In genomic region chr17:27945546-27946216, GRCm38 (mm10) we compare ENCODE assay signal across 8 mouse cellular contexts. TPM values are rescaled to one million over a fixed set of nuclear protein-coding genes. Genes with fewer than 3 reads are reported as not detected.
DNase-seq lines count a peak whose midpoint lies in the region; ATAC-seq lines count a peak whose summit lies in the region.

No protein-coding gene starts in this region.

- H3K27me3 ChIP-seq in neural tube, embryonic 12.5 days (replicated peaks), result no peaks in the 10 kb centered on the region
- H3K27me3 ChIP-seq in hindbrain, embryonic 15.5 days, result no peaks in the 10 kb centered on the region
- no peaks in the 10 kb centered on the region for H3K27me3 ChIP-seq in limb, embryonic 15.5 days
- no peaks in the 10 kb centered on the region for H3K27me3 ChIP-seq in stomach, embryonic 14.5 days (ENCODE audit: control insufficient read depth, insufficient read depth, low read length)

- H3K9me3 ChIP-seq in neural tube, embryonic 12.5 days, result no peaks in the 10 kb centered on the region
- no peaks in the 10 kb centered on the region for H3K9me3 ChIP-seq in hindbrain, embryonic 15.5 days
- H3K9me3 ChIP-seq in limb, embryonic 15.5 days, result no peaks in the 10 kb centered on the region
- H3K9me3 ChIP-seq in stomach, embryonic 14.5 days (ENCODE audit: control insufficient read depth, low read depth, low read length), result no peaks in the 10 kb centered on the region

- DNase-seq in neural tube, embryonic 10.5 days (ENCODE audit: extremely low spot score, low spot score), result no peak
- peak; percentile 97 to 98 for DNase-seq in cerebellum, postnatal 10 days
- DNase-seq in thymus, postnatal 10 days (ENCODE audit: low spot score in 2 of 2), result no peak
- DNase-seq in retina, postnatal 1 day, result no peak

- H3K27ac ChIP-seq in neural tube, embryonic 12.5 days, result peak overlapping the region; percentile 20; the same call in 1 of the 2 replicates
- peak overlapping the region; percentile 61 for H3K27ac ChIP-seq in hindbrain, embryonic 15.5 days (replicated peaks)
- peak overlapping the region; percentile 90 for H3K27ac ChIP-seq in limb, embryonic 15.5 days
- peak overlapping the region; percentile 79; the same call in 1 of the 2 replicates for H3K27ac ChIP-seq in stomach, embryonic 14.5 days (ENCODE audit: low read length)

- 53% methylated on average over 6 of the region's 6 CpGs for WGBS in neural tube, embryonic 12.5 days
- WGBS in hindbrain, embryonic 15.5 days, result 45% methylated on average over 6 of the region's 6 CpGs
- WGBS in limb, embryonic 15.5 days, result 27% methylated on average over 6 of the region's 6 CpGs
- 49% methylated on average over 6 of the region's 6 CpGs for WGBS in stomach, embryonic 14.5 days

- H3K4me1 ChIP-seq in neural tube, embryonic 12.5 days, result peaks cover 21% of the 10 kb centered on the region; the same call in 1 of the 2 replicates
- peaks cover 27% of the 10 kb centered on the region for H3K4me1 ChIP-seq in hindbrain, embryonic 15.5 days (replicated peaks)
- H3K4me1 ChIP-seq in limb, embryonic 15.5 days, result peaks cover 41% of the 10 kb centered on the region
- peaks cover 24% of the 10 kb centered on the region; the same call in 1 of the 2 replicates for H3K4me1 ChIP-seq in stomach, embryonic 14.5 days (ENCODE audit: control insufficient read depth, insufficient read depth, low read length)

- no peak for ATAC-seq in neural tube, embryonic 12.5 days (ENCODE audit: low FRiP score, low read depth)
- peak; percentile 74 for ATAC-seq in hindbrain, embryonic 15.5 days (ENCODE audit: low FRiP score, low read depth)
- ATAC-seq in limb, embryonic 15.5 days (ENCODE audit: insufficient number of reproducible peaks, low FRiP score, low TSS enrichment, low read depth), result peak; percentile 75
- ATAC-seq in stomach, embryonic 14.5 days (ENCODE audit: insufficient number of reproducible peaks, insufficient read depth, low FRiP score, low read depth), result peak; percentile 43; the same call in 1 of the 2 replicates

- no peak overlapping the region for H3K4me3 ChIP-seq in neural tube, embryonic 12.5 days
- H3K4me3 ChIP-seq in hindbrain, embryonic 15.5 days, result no peak overlapping the region
- H3K4me3 ChIP-seq in limb, embryonic 15.5 days, result no peak overlapping the region
- no peak overlapping the region for H3K4me3 ChIP-seq in stomach, embryonic 14.5 days (ENCODE audit: low read depth, low read length)

- no peak overlapping the region for H3K9ac ChIP-seq in neural tube, embryonic 12.5 days
- H3K9ac ChIP-seq in hindbrain, embryonic 15.5 days, result no peak overlapping the region
- H3K9ac ChIP-seq in limb, embryonic 15.5 days, result no peak overlapping the region
- H3K9ac ChIP-seq in stomach, embryonic 14.5 days (replicated peaks; ENCODE audit: low read depth, low read length), result no peak overlapping the region; the same call in 1 of the 2 replicates

- no peaks in the 10 kb centered on the region for H3K36me3 ChIP-seq in neural tube, embryonic 12.5 days
- H3K36me3 ChIP-seq in hindbrain, embryonic 15.5 days, result no peaks in the 10 kb centered on the region
- no peaks in the 10 kb centered on the region for H3K36me3 ChIP-seq in limb, embryonic 15.5 days
- H3K36me3 ChIP-seq in stomach, embryonic 14.5 days (ENCODE audit: control insufficient read depth, insufficient read depth, low read length), result no peaks in the 10 kb centered on the region

- no peak overlapping the region for H3K4me2 ChIP-seq in neural tube, embryonic 12.5 days (replicated peaks)
- no peak overlapping the region for H3K4me2 ChIP-seq in hindbrain, embryonic 15.5 days
- H3K4me2 ChIP-seq in limb, embryonic 15.5 days, result no peak overlapping the region
- H3K4me2 ChIP-seq in stomach, embryonic 14.5 days (replicated peaks; ENCODE audit: low read depth, low read length), result no peak overlapping the region; the same call in 1 of the 2 replicates

RNA-seq across cellular contexts. Expression of gene Taf11, which starts 36.0 kb away (rescaled TPM):
- polyA plus RNA-seq in neural tube, embryonic 12.5 days (2016; fragmentation: Nextera tagmentation; extraction: Ambion mirVana), result 83.8 and 96.5 TPM in 2 replicates
- 56.4 and 59.6 TPM in 2 replicates for polyA plus RNA-seq in hindbrain, embryonic 15.5 days (2015; fragmentation: Nextera tagmentation; extraction: Ambion mirVana)
- 59.0 and 60.9 TPM in 2 replicates for polyA plus RNA-seq in limb, embryonic 15.5 days (2015; fragmentation: Nextera tagmentation; extraction: Ambion mirVana)
- 63.3 and 67.9 TPM in 2 replicates for polyA plus RNA-seq in stomach, embryonic 14.5 days (2014; fragmentation: Nextera tagmentation; extraction: Ambion mirVana)

RNA-seq across cellular contexts. Expression of gene Anks1, which starts 36.6 kb away (rescaled TPM):
- polyA plus RNA-seq in neural tube, embryonic 12.5 days (2016; fragmentation: Nextera tagmentation; extraction: Ambion mirVana), result 84.6 and 93.6 TPM in 2 replicates
- 48.4 and 54.6 TPM in 2 replicates for polyA plus RNA-seq in hindbrain, embryonic 15.5 days (2015; fragmentation: Nextera tagmentation; extraction: Ambion mirVana)
- 12.3 and 13.0 TPM in 2 replicates for polyA plus RNA-seq in limb, embryonic 15.5 days (2015; fragmentation: Nextera tagmentation; extraction: Ambion mirVana)
- polyA plus RNA-seq in stomach, embryonic 14.5 days (2014; fragmentation: Nextera tagmentation; extraction: Ambion mirVana), result 19.5 and 19.8 TPM in 2 replicates

Comparison
In these comparisons a context has a peak if more than half of its experiments do, and no peak if none do; other contexts are left out.
1. H3K27ac ChIP-seq: peak in every context shown above with its lines; median percentile 90 in limb, embryonic 15.5 days; 79 in stomach, embryonic 14.5 days; 61 in hindbrain, embryonic 15.5 days; 20 in neural tube, embryonic 12.5 days.
2. DNase-seq: peak in cerebellum, postnatal 10 days (2 of 2); none in neural tube, embryonic 10.5 days (single experiment), thymus, postnatal 10 days (0 of 2) and retina, postnatal 1 day (single experiment).